Mouse (Mus musculus) heart, adult 2 months (tissue): Measurements from ENCODE around the gene Entpd6.

Experiments used
- CTCF ChIP-seq: fragments of 200-600 bp; IDR thresholded peaks from 2 replicates; pipeline ENCODE4 v1.8.1; 2022; ENCODE audit warnings: antibody characterized with exemption, mild to moderate bottlenecking, moderate library complexity
- EP300 ChIP-seq: fragments of 200-500 bp; IDR thresholded peaks from 2 replicates; pipeline ENCODE4 v1.6.1; 2011; ENCODE audit warnings: low read depth, low read length, control low read depth; ENCODE audit not compliant: insufficient read depth

- TF ChIP-seq EP300 = no peak
- TF ChIP-seq CTCF = no peak
These were observed 59.5 kb downstream of the Entpd6 start for GRCm38 (mm10) chr2:150808381-150808780.
